Mouse (Mus musculus) right cerebral cortex, postnatal 36 days (tissue): ENCODE measurements around the gene Polr2e.

Experiments used
- DNase-seq, 2 experiments: peaks; one replicate each; pipeline ENCODE4 v3.0.0; 2022; ENCODE audit warnings: low spot score in 2 of 2, mixed read lengths in 1 of 2

Gene Polr2e

DNA sequence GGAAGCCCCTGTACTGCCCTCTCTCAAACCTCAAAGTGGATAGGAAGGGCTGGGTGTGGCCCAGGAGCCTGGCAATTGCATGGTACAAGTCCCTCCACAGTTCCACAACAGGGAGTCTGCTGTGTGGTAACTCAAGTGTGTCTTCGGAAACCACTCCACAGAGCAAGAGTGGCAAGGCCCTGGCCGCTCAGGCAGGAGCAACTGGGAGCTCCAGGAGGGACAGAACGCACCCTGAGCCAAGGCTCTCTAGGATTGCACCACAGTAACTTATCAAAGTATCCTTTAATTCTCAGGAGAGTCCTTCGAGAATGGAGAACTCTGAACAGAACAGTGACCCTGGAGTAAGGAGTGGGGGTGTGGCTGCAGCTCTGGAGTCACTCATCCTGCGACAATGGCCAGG lies 3.9 kb downstream of the Polr2e start:
- no peak for DNase-seq

- DNase-seq = no peak
These were observed 4.4 kb downstream of the Polr2e start for GRCm38 (mm10) chr10:80035148-80035547.

DNA sequence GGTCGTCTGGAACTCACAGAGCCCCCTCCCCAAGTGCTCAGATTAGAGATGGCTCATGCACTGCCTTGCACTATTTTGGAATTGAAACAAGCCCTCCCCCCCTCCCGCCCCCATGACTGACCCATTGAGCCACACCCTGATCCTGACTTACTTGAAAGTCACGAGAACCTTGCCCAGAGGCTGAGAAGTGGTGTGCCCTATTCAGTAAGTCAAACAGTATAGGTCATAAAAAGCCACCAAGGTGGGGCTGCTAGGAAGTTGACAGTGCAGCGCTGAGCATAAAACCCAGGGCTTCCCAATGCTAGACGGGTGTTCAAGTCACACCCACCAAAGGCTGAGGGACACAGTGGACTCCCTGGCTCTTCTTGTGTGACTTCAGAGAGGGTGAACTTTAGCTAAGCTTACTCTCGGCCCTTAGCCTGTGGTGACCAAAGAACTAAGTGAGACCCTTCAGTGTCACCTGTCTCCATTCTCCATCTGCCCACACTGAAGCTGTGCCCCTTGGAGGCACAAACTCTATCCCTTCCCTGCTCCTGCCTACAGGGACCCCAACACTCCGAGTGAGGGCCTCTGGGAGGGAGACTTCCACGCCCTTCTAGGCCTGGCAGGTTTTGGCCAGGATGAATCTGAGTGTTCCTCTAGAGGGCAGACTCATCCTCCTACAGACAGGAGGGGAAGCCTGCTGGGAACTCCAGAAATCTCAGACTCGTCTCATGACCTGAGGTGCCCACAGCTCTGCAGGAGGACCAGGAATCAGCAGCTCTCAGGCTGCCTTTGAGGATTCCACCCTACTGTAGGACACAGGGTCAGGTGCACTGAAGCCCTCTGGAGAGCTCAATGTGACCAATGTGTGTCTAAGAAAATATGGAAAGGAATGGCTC lies 5.8 kb downstream of the Polr2e start:
- DNase-seq = no peak

DNA sequence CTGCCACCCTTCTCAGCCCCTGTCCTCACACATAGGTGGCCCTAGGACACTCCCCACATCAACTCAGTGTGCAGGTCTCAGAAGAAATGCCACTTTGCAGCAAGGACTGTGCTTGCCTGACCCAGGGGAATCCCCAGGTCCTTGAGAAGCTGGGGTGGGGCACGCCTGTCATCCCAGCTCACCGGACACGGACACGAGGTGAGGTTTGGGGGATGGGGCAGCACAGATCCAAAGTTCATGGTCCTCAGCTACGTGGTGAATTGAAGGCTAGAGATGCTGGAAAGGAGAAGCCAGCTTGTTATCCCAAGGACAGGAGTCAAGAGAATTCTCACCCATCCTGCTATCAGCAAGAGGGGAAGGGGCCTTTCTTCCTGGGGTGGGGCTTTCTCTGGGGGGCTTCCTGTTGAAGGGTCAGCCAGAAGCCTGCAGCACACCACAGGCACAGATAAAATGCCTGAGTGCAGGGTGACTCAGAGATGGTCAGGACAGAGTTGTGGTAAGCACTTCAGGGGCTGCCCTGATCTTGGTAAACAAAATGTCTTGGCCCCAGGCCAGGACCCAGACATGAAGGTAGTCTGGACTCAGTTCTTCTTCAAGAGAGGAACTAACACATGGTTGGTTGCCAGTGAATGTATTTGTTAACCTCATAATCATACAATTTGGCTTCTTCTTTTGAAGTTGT lies 6.7 kb downstream of the Polr2e start:
- no peak for DNase-seq

DNA sequence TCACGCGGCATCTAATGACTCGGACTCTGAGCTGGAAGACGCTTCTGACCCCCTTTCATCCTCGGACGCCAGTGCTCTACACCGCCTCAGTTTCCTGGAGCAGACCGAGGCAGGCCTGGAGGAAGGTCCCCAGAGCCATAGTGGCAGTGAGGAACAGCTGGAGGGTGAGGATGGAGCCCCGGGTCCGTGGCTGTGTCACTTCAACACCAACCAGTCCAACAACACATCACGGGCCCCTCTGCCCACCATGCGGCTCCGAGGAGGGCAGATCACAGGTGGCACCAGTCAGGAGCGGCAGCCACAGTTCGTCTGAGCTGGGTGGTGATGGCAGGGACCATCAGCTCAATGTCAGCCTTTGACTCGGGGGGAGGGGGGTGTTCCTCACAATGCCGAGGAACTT lies 8.9 kb downstream of the Polr2e start:
- no peak for DNase-seq

GRCm38 (mm10) chr10:80030191-80030590 lies 9.4 kb downstream of the Polr2e start:
- no peak for DNase-seq

GRCm38 (mm10) chr10:80028521-80028846 lies 11.1 kb downstream of the Polr2e start:
- no peak for DNase-seq

DNA sequence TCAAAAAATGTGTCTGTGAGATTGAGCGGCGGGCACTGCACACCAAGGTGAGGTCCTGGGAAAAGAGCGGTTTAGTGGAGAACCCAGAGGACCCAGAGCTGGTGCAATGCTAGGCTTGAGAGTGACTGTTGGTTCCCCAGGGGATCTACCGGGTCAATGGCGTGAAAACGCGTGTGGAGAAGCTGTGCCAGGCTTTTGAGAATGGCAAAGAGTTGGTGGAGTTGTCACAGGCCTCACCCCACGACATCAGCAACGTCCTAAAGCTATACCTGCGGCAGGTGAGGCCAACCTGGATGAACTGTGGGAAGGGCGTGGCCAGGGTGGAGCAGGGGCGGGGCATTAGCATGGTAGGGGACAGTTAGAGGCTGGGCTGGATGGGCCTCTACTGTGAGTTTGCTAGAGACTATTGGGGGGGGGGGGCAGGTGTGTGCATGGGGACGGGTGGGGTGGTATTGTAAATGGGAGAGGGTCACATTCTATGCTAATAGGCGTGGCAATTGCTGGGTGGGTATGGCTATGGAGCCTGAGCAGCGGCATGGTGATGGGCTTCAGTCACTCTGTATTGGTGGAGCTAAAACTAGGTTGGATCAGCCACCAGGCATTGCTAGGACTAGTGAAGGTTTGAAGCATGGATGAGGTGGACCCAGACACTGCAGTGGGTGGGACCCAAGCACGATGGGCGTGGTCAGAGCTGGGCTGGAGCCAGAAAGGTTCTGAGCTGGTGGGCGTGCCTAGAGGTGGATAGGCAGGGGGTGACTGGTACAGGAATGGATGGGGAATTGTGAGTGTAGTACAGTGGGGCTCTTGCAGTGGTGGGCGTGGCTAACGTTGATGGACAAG lies 11.7 kb downstream of the Polr2e start:
- no peak for DNase-seq

GRCm38 (mm10) chr10:80025889-80026288 lies 13.7 kb downstream of the Polr2e start:
- no peak for DNase-seq

DNA sequence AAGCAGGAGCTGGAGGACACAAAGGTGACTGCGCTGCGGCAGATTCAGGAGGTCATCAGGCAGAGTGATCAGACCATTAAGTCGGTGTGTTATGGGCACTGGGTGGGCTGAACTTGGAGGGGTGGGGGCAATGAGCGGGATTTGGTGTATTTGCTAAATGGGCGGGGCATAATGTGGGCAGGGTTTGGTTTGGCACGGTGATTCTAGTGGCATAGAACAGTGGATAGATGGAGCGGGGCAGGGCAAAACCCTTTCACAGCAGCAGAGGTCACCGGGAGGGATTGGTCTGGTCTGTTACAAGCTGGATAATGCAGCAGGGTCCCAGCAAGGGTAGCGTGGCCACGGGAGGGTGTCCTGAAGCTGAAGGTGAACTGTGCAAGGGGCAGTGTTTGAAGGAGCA lies 14.1 kb downstream of the Polr2e start:
- DNase-seq = no peak

GRCm38 (mm10) chr10:80025044-80025347 lies 14.6 kb downstream of the Polr2e start:
- no peak for DNase-seq

DNA sequence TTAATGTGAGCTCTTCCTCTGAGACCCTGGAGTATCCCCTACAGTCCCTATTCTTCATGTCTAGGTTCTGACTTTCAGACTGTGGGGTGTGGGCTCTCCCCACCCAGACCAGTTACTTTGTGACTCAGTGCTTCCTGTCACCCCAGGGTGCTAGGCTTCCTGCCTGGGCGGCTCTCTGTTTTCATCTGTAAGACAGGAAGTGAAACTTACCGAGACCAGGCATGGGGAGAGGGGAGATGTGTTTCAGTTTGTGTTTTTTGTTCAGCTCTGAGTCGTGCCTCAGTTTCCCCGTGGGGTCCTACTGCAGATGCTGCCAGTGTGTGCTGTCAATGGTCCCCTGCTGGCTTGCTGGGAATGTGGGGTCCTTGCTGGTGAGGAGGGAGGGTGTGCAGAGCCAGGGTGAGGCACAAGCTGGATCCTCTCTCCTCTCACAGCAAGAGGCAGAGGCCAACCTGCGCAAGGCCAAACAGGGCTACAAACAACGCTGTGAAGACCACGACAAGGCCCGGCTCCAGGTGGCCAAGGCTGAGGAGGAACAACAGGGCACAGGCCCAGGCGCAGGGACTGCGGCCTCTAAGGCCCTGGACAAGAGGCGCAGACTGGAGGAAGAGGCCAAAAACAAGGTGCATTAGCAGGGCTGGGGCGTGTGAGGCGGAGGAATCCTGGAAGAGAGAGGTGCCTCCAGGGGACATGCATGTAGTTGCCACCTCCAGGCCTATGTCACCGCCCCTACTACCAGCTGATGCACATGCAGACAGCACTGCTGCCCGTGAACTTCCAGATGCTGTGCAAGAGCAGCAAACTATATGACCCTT lies 15.2 kb downstream of the Polr2e start:
- no peak for DNase-seq

DNA sequence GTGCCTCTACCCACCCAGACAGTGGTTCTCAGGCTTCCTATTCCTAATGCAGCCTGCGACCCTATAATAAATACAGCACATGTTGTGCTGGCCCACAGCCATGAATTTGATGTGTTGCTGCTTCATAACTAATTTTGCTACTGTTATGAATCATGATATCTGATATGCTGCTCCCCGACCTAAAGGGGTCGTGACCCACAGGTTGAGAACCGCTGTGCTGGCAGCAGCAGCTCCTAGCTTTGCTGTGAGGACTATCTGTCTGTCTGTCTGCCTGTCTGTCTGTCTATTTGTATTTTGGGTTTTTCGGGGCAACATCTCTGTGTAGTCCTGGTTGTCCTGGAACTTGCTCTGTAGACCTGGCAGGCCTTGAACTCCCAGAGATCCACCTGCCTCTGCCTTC lies 15.8 kb downstream of the Polr2e start:
- DNase-seq = no peak

DNA sequence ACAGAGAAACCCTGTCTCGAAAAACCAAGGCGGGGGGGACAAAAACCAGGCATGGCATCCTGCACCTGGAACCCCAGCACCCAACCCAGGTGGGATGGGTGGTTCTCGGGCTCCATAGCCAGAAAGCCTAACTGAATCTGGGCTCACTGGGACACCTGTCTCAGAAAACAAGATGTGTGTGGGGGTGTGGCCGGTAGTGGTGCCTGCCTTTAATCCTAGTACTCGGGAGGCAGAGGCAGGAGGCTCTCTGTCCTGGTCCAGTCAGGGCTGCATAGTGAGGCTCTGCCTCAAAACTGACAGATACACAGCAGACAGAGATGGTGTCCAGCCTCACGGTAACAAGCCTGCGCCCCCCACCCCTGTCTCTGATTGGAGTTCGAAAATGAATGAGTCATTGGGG lies 16.8 kb downstream of the Polr2e start:
- no peak for DNase-seq

DNA sequence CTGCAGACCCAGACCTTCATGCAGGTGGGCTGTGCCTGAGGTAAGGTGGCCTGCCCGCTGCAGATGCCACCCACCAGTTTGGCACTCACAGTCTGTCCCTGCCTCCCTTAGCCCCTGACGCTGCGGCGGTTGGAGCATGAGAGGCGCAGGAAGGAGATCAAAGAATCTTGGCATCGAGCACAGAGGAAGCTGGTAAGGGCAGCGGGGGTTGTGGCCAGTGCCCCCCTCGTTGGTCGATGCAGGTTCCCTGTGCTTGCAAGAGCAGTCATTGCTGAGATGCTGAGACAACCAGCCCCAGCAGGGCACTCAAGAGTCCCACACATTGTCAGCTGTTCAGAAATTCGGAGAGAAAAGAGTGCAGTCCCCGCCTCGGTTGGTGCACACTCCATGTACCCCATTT lies 17.4 kb downstream of the Polr2e start:
- DNase-seq = no peak

GRCm38 (mm10) chr10:80021320-80021641 lies 18.3 kb downstream of the Polr2e start:
- DNase-seq = no peak

DNA sequence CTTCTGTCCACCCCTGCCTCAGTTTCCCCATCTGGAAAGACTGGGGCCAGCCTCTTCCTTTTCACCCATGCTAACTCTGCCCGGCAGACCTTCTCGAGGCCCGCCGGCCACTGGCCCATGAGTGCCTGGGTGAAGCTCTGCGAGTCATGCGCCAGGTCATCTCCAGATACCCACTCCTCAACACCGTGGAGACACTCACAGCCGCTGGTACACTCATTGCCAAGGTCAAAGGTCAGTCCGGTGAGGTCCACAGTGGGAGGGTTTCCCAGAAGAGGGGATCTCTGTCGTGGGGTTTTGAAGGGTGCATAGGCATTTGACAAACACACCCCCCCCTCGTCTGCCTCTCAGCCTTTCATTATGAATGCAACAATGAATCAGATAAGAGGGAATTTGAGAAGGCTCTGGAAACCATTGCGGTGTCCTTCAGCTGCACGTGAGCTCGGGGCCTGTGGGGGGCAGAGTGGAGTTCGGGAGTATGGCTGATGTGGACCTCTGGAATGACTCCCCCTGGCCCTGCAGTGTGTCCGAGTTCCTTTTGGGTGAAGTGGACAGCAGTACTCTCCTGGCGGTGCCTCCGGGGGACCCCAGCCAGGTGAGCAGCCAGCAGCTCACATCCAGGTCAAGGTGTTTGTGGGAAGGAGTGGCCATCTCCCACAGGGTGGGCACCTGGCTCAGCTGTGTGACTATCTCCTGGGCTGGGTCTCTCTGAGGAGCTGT lies 18.8 kb downstream of the Polr2e start:
- DNase-seq = no peak

- no peak for DNase-seq
These were observed 19.4 kb downstream of the Polr2e start for GRCm38 (mm10) chr10:80020191-80020590.

- DNase-seq = no peak
These were observed 20.0 kb downstream of the Polr2e start for GRCm38 (mm10) chr10:80019471-80020131.

DNA sequence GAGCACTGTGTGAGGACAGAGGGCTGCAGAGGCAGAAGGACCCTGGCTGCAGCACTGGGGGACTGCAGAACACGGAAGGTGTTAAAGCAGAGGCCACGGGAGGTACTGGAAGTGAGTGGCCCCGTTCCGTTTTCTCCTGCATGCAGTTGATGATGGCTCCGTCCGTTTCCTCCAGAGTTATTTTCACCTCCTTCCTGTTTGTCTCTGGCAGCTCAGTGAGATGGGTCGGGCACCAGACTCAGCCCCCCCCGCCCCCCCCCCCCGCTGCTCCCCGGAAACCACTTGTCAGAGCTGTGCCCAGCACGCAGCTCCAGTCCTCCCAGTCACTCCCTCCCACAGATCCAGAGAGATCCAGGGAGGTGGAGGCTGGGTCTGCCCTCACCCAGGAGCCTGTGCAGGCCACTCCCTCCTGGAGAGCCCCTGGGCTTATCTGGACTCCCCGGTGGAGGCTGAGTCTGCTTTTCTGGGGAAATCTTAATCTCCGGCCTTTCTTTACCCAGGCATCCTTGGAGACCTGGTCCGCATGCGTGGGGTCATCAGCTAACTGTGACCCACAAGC lies 20.8 kb downstream of the Polr2e start:
- no peak for DNase-seq
